Mouse (Mus musculus) heart, embryonic 11.5 days (tissue): ENCODE results near the gene Myo1c. TPM values are rescaled to one million over a fixed set of nuclear protein-coding genes. Genes with fewer than 3 reads are reported as not detected.

Source experiments
- ATAC-seq: fragments of 200-750 bp; cut with Nextera tagmentation; replicated peaks from 2 replicates; pipeline ENCODE4 v1.8.0; 2017; ENCODE audit warnings: moderate library complexity; ENCODE audit not compliant: insufficient number of reproducible peaks, low FRiP score, low TSS enrichment
- H3K27ac ChIP-seq: fragments of 300-500 bp; sonication (generic); 2 replicates; pipeline ENCODE4 v1.5.1; 2014; ENCODE audit warnings: mild to moderate bottlenecking, low read depth, low read length
- H3K27me3 ChIP-seq: fragments of 300-500 bp; sonication (generic); 2 replicates; pipeline ENCODE4 v1.6.1; 2014; ENCODE audit warnings: mild to moderate bottlenecking, low read length, mixed read lengths; ENCODE audit not compliant: control insufficient read depth, insufficient read depth
- H3K36me3 ChIP-seq: fragments of 300-500 bp; sonication (generic); 2 replicates; pipeline ENCODE4 v1.6.1; 2014; ENCODE audit warnings: mild to moderate bottlenecking, low read length, moderate library complexity, mixed read lengths; ENCODE audit not compliant: control insufficient read depth, insufficient read depth
- H3K4me1 ChIP-seq: fragments of 300-500 bp; sonication (generic); 2 replicates; pipeline ENCODE4 v1.6.1; 2014; ENCODE audit warnings: low read length; ENCODE audit not compliant: control insufficient read depth, insufficient read depth
- H3K4me2 ChIP-seq: fragments of 300-500 bp; sonication (generic); 2 replicates; pipeline ENCODE4 v1.6.1; 2014; ENCODE audit warnings: mild to moderate bottlenecking, moderate library complexity
- H3K4me3 ChIP-seq: fragments of 300-500 bp; sonication (generic); 2 replicates; pipeline ENCODE4 v1.5.1; 2014; ENCODE audit warnings: low read depth, low read length
- H3K9ac ChIP-seq: fragments of 300-500 bp; sonication (generic); 2 replicates; pipeline ENCODE4 v1.6.1; 2014; ENCODE audit warnings: mild to moderate bottlenecking, low read depth, low read length, moderate library complexity
- H3K9me3 ChIP-seq: fragments of 300-500 bp; sonication (generic); replicated peaks from 2 replicates; pipeline ENCODE4 v1.6.1; 2016; ENCODE audit warnings: low read length; ENCODE audit not compliant: control insufficient read depth
- WGBS: fragments of 180-500 bp; shearing (Covaris S2); extraction: QIAGEN DNeasy Blood & Tissue Kit; methylation state at CpG from one replicate; pipeline ENCODE4 v1.1.7; 2014; ENCODE audit not compliant: insufficient replicate concordance; 5-methylcytosine and 5-hydroxymethylcytosine counted together
- polyA plus RNA-seq: library from polyadenylated mRNA; unstranded; fragments of >200 nt; fragmentation: Nextera tagmentation; extraction: Ambion mirVana; gene quantifications from 2 replicates; pipeline ENCODE4 v1.2.1, GENCODE M21; 2014

The Myo1c gene
- polyA plus RNA-seq, 1 experiment from 2014 or later = 33.0 TPM

GRCm38 (mm10) chr11:75652222-75652941 lies 2.1 kb downstream of the Myo1c start:
- Histone ChIP-seq H3K27ac (peak overlapping the region; percentile 83; the same call in 1 of the 2 replicates), H3K27me3 (no peaks in the 10 kb centered on the region), H3K4me1 (peaks cover 63% of the 10 kb centered on the region)

GRCm38 (mm10) chr11:75652942-75653684 lies 2.8 kb downstream of the Myo1c start:
- WGBS = 25% methylated on average over 14 of the region's 14 CpGs
- Histone ChIP-seq H3K4me3 (peak overlapping the region; percentile 56), H3K27me3 (no peaks in the 10 kb centered on the region), H3K36me3 (peaks cover under 1% of the 10 kb centered on the region), H3K9ac (peak overlapping the region; percentile 78), H3K4me2 (peak overlapping the region; percentile 88), H3K27ac (peak overlapping the region; percentile 87), H3K9me3 (no peaks in the 10 kb centered on the region), H3K4me1 (peaks cover 62% of the 10 kb centered on the region)
- no peak for ATAC-seq

More at GRCm38 (mm10) chr11:75652222-75652941, 2.1 kb downstream of the Myo1c start:
- H3K36me3 ChIP-seq = no peaks in the 10 kb centered on the region
- peak overlapping the region; percentile 88 for H3K4me2 ChIP-seq
- H3K9me3 ChIP-seq = no peaks in the 10 kb centered on the region
- ATAC-seq = no peak
- 23% methylated on average over 20 of the region's 20 CpGs for WGBS
- peak overlapping the region; percentile 81 for H3K9ac ChIP-seq
- H3K4me3 ChIP-seq = peak overlapping the region; percentile 61

GRCm38 (mm10) chr11:75653781-75654470 lies 3.6 kb downstream of the Myo1c start:
- peak overlapping the region; percentile 78 for H3K9ac ChIP-seq
- 2% methylated on average over 43 of the region's 45 CpGs for WGBS
- peaks cover 6% of the 10 kb centered on the region for H3K36me3 ChIP-seq
- H3K9me3 ChIP-seq = no peaks in the 10 kb centered on the region
- H3K4me3 ChIP-seq = peak overlapping the region; percentile 56
- H3K27ac ChIP-seq = peak overlapping the region; percentile 87
- peak; percentile 70 for ATAC-seq
- H3K4me1 ChIP-seq = peaks cover 58% of the 10 kb centered on the region
- peak overlapping the region; percentile 88 for H3K4me2 ChIP-seq
- H3K27me3 ChIP-seq = no peaks in the 10 kb centered on the region

- H3K9me3 ChIP-seq = no peaks in the 10 kb centered on the region
- H3K4me2 ChIP-seq = peak overlapping the region; percentile 88
- peaks cover 54% of the 10 kb centered on the region for H3K4me1 ChIP-seq
- peak overlapping the region; percentile 87 for H3K27ac ChIP-seq
- H3K9ac ChIP-seq = peak overlapping the region; percentile 89
- no peaks in the 10 kb centered on the region for H3K27me3 ChIP-seq
- peak overlapping the region; percentile 78 for H3K4me3 ChIP-seq
- 28% methylated on average over 25 of the region's 25 CpGs for WGBS
- H3K36me3 ChIP-seq = peaks cover 6% of the 10 kb centered on the region
- ATAC-seq = peak; percentile 0; the same call in 1 of the 2 replicates
Observed at GRCm38 (mm10) chr11:75654471-75655390, 4.4 kb downstream of the Myo1c start.

GRCm38 (mm10) chr11:75655621-75656545 lies 5.6 kb downstream of the Myo1c start:
- H3K9ac ChIP-seq = peak overlapping the region; percentile 89
- H3K36me3 ChIP-seq = peaks cover 14% of the 10 kb centered on the region
- peak; percentile 45 for ATAC-seq
- under 1% methylated on average over 77 of the region's 78 CpGs for WGBS
- no peaks in the 10 kb centered on the region for H3K27me3 ChIP-seq
- peak overlapping the region; percentile 78 for H3K4me3 ChIP-seq
- H3K4me2 ChIP-seq = peak overlapping the region; percentile 88
- peak overlapping the region; percentile 87 for H3K27ac ChIP-seq
- peaks cover 49% of the 10 kb centered on the region for H3K4me1 ChIP-seq
- no peaks in the 10 kb centered on the region for H3K9me3 ChIP-seq

- no peaks in the 10 kb centered on the region for H3K27me3 ChIP-seq
- peak overlapping the region; percentile 88 for H3K4me2 ChIP-seq
- H3K27ac ChIP-seq = peak overlapping the region; percentile 87; the same call in 1 of the 2 replicates
- no peak for ATAC-seq
- 51% methylated on average over 17 of the region's 20 CpGs for WGBS
- H3K9ac ChIP-seq = peak overlapping the region; percentile 89
- no peaks in the 10 kb centered on the region for H3K9me3 ChIP-seq
- H3K36me3 ChIP-seq = peaks cover 24% of the 10 kb centered on the region
- H3K4me1 ChIP-seq = peaks cover 45% of the 10 kb centered on the region
- H3K4me3 ChIP-seq = peak overlapping the region; percentile 78
Observed at GRCm38 (mm10) chr11:75656621-75657590, 6.6 kb downstream of the Myo1c start.
